Mouse (Mus musculus) right cerebral cortex, postnatal 4 days (tissue): ENCODE measurements around the gene C1qtnf6.

Source experiments
- DNase-seq: peaks from one replicate; pipeline ENCODE4 v3.0.0-alpha.2; 2022

The C1qtnf6 gene

GRCm38 (mm10) chr15:78544561-78545001 lies 13.4 kb upstream of the C1qtnf6 start, which contains the start of gene Sstr3:
Gene Sstr3 (minus strand): TSS chr15:78544685.
- DNase-seq = peak; percentile 26

GRCm38 (mm10) chr15:78544041-78544440 lies 12.8 kb upstream of the C1qtnf6 start:
- DNase-seq = no peak

- DNase-seq = no peak
Measured at GRCm38 (mm10) chr15:78542767-78543303, 11.6 kb upstream of the C1qtnf6 start.

- no peak for DNase-seq
Measured at GRCm38 (mm10) chr15:78542098-78542766, 11.0 kb upstream of the C1qtnf6 start.

- no peak for DNase-seq
Measured at GRCm38 (mm10) chr15:78541606-78542005, 10.4 kb upstream of the C1qtnf6 start.

- DNase-seq = no peak
Measured at GRCm38 (mm10) chr15:78541036-78541435, 9.8 kb upstream of the C1qtnf6 start.

GRCm38 (mm10) chr15:78535723-78536421 lies 4.7 kb upstream of the C1qtnf6 start:
- DNase-seq = no peak

GRCm38 (mm10) chr15:78533346-78533835 lies 2.2 kb upstream of the C1qtnf6 start:
- no peak for DNase-seq

GRCm38 (mm10) chr15:78532566-78533345 lies 1.5 kb upstream of the C1qtnf6 start:
- no peak for DNase-seq

- DNase-seq = peak; percentile 98
Measured at GRCm38 (mm10) chr15:78531901-78532469, 769 bp upstream of the C1qtnf6 start.

- DNase-seq = no peak
Measured at GRCm38 (mm10) chr15:78531451-78531720, 170 bp upstream of the C1qtnf6 start.

- no peak for DNase-seq
Measured at GRCm38 (mm10) chr15:78530141-78530540, 1.1 kb downstream of the C1qtnf6 start.

GRCm38 (mm10) chr15:78529428-78529990 lies 1.7 kb downstream of the C1qtnf6 start:
- peak; percentile 76 for DNase-seq

- DNase-seq = no peak
Measured at GRCm38 (mm10) chr15:78528726-78529411, 2.3 kb downstream of the C1qtnf6 start.

GRCm38 (mm10) chr15:78527973-78528372 lies 3.2 kb downstream of the C1qtnf6 start:
- peak; percentile 35 for DNase-seq

GRCm38 (mm10) chr15:78524163-78524562 lies 7.1 kb downstream of the C1qtnf6 start:
- DNase-seq = no peak

- DNase-seq = no peak
Measured at GRCm38 (mm10) chr15:78521892-78522291, 9.3 kb downstream of the C1qtnf6 start.

- no peak for DNase-seq
Measured at GRCm38 (mm10) chr15:78521331-78521730, 9.9 kb downstream of the C1qtnf6 start.

- no peak for DNase-seq
Measured at GRCm38 (mm10) chr15:78520112-78520715, 11.0 kb downstream of the C1qtnf6 start.

GRCm38 (mm10) chr15:78518221-78518620 lies 13.0 kb downstream of the C1qtnf6 start:
- DNase-seq = no peak

- DNase-seq = no peak
Measured at GRCm38 (mm10) chr15:78515759-78516158, 15.5 kb downstream of the C1qtnf6 start.
